Mouse (Mus musculus) forebrain, postnatal 0 days (tissue): Measurements from ENCODE around the gene Olfr294. TPM values are rescaled to one million over a fixed set of nuclear protein-coding genes. Genes with fewer than 3 reads are reported as not detected.

ENCODE experiments used
- ATAC-seq: fragments of 200-750 bp; cut with Nextera tagmentation; 2 replicates; pipeline ENCODE4 v1.8.0; 2017; ENCODE audit warnings: mild to moderate bottlenecking, moderate library complexity
- DNase-seq: peaks from one replicate; pipeline ENCODE4 v3.0.0-alpha.2; 2015
- H3K27ac ChIP-seq: fragments of 300-500 bp; sonication (generic); 2 replicates; pipeline ENCODE4 v1.5.1; 2014; ENCODE audit warnings: low read depth, mild to moderate bottlenecking, antibody characterized with exemption, low read length, moderate library complexity, mixed read lengths
- H3K27me3 ChIP-seq: fragments of 300-500 bp; sonication (generic); 2 replicates; pipeline ENCODE4 v1.6.1; 2014; ENCODE audit warnings: mild to moderate bottlenecking, low read length, mixed read lengths; ENCODE audit not compliant: insufficient read depth
- H3K36me3 ChIP-seq: fragments of 300-500 bp; sonication (generic); 2 replicates; pipeline ENCODE4 v1.6.1; 2014; ENCODE audit warnings: mild to moderate bottlenecking, moderate library complexity; ENCODE audit not compliant: insufficient read depth
- H3K4me1 ChIP-seq: fragments of 300-500 bp; sonication (generic); 2 replicates; pipeline ENCODE4 v1.6.1; 2014; ENCODE audit warnings: antibody characterized with exemption; ENCODE audit not compliant: insufficient read depth
- H3K4me2 ChIP-seq: fragments of 300-500 bp; sonication (generic); 2 replicates; pipeline ENCODE4 v1.6.1; 2014; ENCODE audit warnings: low read depth, mild to moderate bottlenecking, moderate library complexity
- H3K4me3 ChIP-seq: fragments of 300-500 bp; sonication (generic); 2 replicates; pipeline ENCODE4 v1.5.1; 2014; ENCODE audit warnings: low read depth, low read length, mixed read lengths
- H3K9ac ChIP-seq: fragments of 300-500 bp; sonication (generic); 2 replicates; pipeline ENCODE4 v1.6.1; 2014; ENCODE audit warnings: mild to moderate bottlenecking
- H3K9me3 ChIP-seq: fragments of 300-500 bp; sonication (generic); 2 replicates; pipeline ENCODE4 v1.6.1; 2016; ENCODE audit warnings: low read length
- CTCF ChIP-seq: sonication (generic); IDR thresholded peaks from 2 replicates; pipeline ENCODE4 v1.5.1; 2016; ENCODE audit warnings: antibody characterized with exemption, control low read depth, low read depth
- WGBS: fragments of 180-500 bp; shearing (Covaris S2); extraction: QIAGEN DNeasy Blood & Tissue Kit; methylation state at CpG from one replicate; pipeline ENCODE4 v1.1.7; 2014; 5-methylcytosine and 5-hydroxymethylcytosine counted together
- polyA plus RNA-seq: library from polyadenylated mRNA; unstranded; fragments of >200 nt; fragmentation: Nextera tagmentation; extraction: Ambion mirVana; gene quantifications from 2 replicates; pipeline ENCODE4 v1.2.1, GENCODE M21; 2015
- total RNA-seq: library from RNA; depleted of rRNA; stranded (reverse); fragments of >200 nt; gene quantifications from 2 replicates; pipeline ENCODE4 v1.2.3, GENCODE M21; 2014; rRNA removed

Gene Olfr294
- total RNA-seq (not detected in 2 replicates), polyA plus RNA-seq (not detected in 2 replicates)

GRCm38 (mm10) chr7:86616543-86616942 is at the start of gene Olfr294:
Gene Olfr294 (minus strand): TSS chr7:86616643.
- no peak within 1 kb of the TSS for H3K4me3 ChIP-seq
- H3K9ac ChIP-seq = no peak within 1 kb of the TSS
- no peak for DNase-seq
- no peaks in the 10 kb centered on the region for H3K9me3 ChIP-seq
- TF ChIP-seq CTCF = no peak
- no peaks in the 10 kb centered on the region for H3K27me3 ChIP-seq
- H3K4me2 ChIP-seq = no peak within 1 kb of the TSS
- H3K4me1 ChIP-seq = no peaks in the 10 kb centered on the region
- H3K36me3 ChIP-seq = no peaks in the 10 kb centered on the region
- ATAC-seq = no peak
- WGBS = 58% methylated on average over 2 of the region's 2 CpGs
- no peak within 1 kb of the TSS for H3K27ac ChIP-seq

- Histone ChIP-seq H3K9me3 (no peaks in the 10 kb centered on the region), H3K4me1 (no peaks in the 10 kb centered on the region), H3K4me3 (no peak within 1 kb of the TSS), H3K27ac (no peak within 1 kb of the TSS), H3K27me3 (no peaks in the 10 kb centered on the region), H3K4me2 (no peak within 1 kb of the TSS), H3K9ac (no peak within 1 kb of the TSS), H3K36me3 (no peaks in the 10 kb centered on the region)
- ATAC-seq (no peak), DNase-seq (no peak)
- no peak for TF ChIP-seq CTCF
- 88% methylated on average over 4 of the region's 4 CpGs for WGBS
These were observed 32.3 kb upstream of the Olfr294 start, which contains the start of gene Olfr293 for GRCm38 (mm10) chr7:86648761-86649160. Gene Olfr293 (plus strand): TSS chr7:86649061.

GRCm38 (mm10) chr7:86583562-86583961 is 32.9 kb downstream of the Olfr294 start, which contains the start of gene Olfr295:
Gene Olfr295 (plus strand): TSS chr7:86583862.
- H3K4me3 ChIP-seq = no peak within 1 kb of the TSS
- ATAC-seq (no peak), DNase-seq (no peak)
- WGBS = 78% methylated on average over 2 of the region's 2 CpGs
- no peak within 1 kb of the TSS for H3K9ac ChIP-seq
- no peaks in the 10 kb centered on the region for H3K9me3 ChIP-seq
- no peaks in the 10 kb centered on the region for H3K4me1 ChIP-seq
- no peak within 1 kb of the TSS for H3K27ac ChIP-seq
- H3K36me3 ChIP-seq = no peaks in the 10 kb centered on the region
- H3K27me3 ChIP-seq = no peaks in the 10 kb centered on the region
- TF ChIP-seq CTCF = no peak
- no peak within 1 kb of the TSS for H3K4me2 ChIP-seq

Other genes starting within 250 kb of the Olfr294 start
- not detected in 2 replicates for gene Olfr305, start 249.7 kb downstream of the Olfr294 start, total RNA-seq
- gene Olfr305, start 249.7 kb downstream of the Olfr294 start, polyA plus RNA-seq = not detected in 2 replicates
- not detected in 2 replicates for gene Olfr304, start 230.0 kb downstream of the Olfr294 start, total RNA-seq
- not detected in 2 replicates for gene Olfr304, start 230.0 kb downstream of the Olfr294 start, polyA plus RNA-seq
- gene Olfr303, start 218.9 kb downstream of the Olfr294 start, total RNA-seq = not detected in 2 replicates
- gene Olfr303, start 218.9 kb downstream of the Olfr294 start, polyA plus RNA-seq = not detected in 2 replicates
- gene Olfr301, start 212.8 kb downstream of the Olfr294 start, total RNA-seq = not detected in 2 replicates
- gene Olfr301, start 212.8 kb downstream of the Olfr294 start, polyA plus RNA-seq = not detected in 2 replicates
- not detected in 2 replicates for gene Olfr299, start 156.7 kb downstream of the Olfr294 start, total RNA-seq
- not detected in 2 replicates for gene Olfr299, start 156.7 kb downstream of the Olfr294 start, polyA plus RNA-seq
- gene Olfr298, start 124.2 kb downstream of the Olfr294 start, total RNA-seq = not detected in 2 replicates
- gene Olfr298, start 124.2 kb downstream of the Olfr294 start, polyA plus RNA-seq = not detected in 2 replicates
- gene Olfr297, start 96.7 kb downstream of the Olfr294 start, total RNA-seq = not detected in 2 replicates
- gene Olfr297, start 96.7 kb downstream of the Olfr294 start, polyA plus RNA-seq = not detected in 2 replicates
- not detected in 2 replicates for gene Olfr295, start 32.8 kb downstream of the Olfr294 start, total RNA-seq
- gene Olfr295, start 32.8 kb downstream of the Olfr294 start, polyA plus RNA-seq = not detected in 2 replicates
- gene Olfr293, start 32.4 kb upstream of the Olfr294 start, total RNA-seq = not detected in 2 replicates
- not detected in 2 replicates for gene Olfr293, start 32.4 kb upstream of the Olfr294 start, polyA plus RNA-seq
- not detected in 2 replicates for gene Olfr292, start 71.7 kb upstream of the Olfr294 start, total RNA-seq
- not detected in 2 replicates for gene Olfr292, start 71.7 kb upstream of the Olfr294 start, polyA plus RNA-seq
- 3.0 and 3.3 TPM in 2 replicates for gene Folh1, start 159.3 kb upstream of the Olfr294 start, total RNA-seq
- gene Folh1, start 159.3 kb upstream of the Olfr294 start, polyA plus RNA-seq = 1.5 and 2.0 TPM in 2 replicates
- gene Vmn2r77, start 178.4 kb upstream of the Olfr294 start, total RNA-seq = not detected in 2 replicates
- gene Vmn2r77, start 178.4 kb upstream of the Olfr294 start, polyA plus RNA-seq = not detected in 2 replicates